Mouse (Mus musculus) lung, postnatal 0 days (tissue): ENCODE results near the gene Pram1. TPM values are rescaled to one million over a fixed set of nuclear protein-coding genes. Genes with fewer than 3 reads are reported as not detected.

ENCODE experiments used
- ATAC-seq: fragments of 200-750 bp; cut with Nextera tagmentation; 2 replicates; pipeline ENCODE4 v1.8.0; 2017; ENCODE audit warnings: moderate library complexity
- DNase-seq: peaks from one replicate; pipeline ENCODE4 v3.0.0-alpha.2; 2016; ENCODE audit warnings: low spot score
- H3K27ac ChIP-seq: fragments of 300-500 bp; sonication (generic); 2 replicates; pipeline ENCODE4 v1.5.1; 2014; ENCODE audit warnings: antibody characterized with exemption, mild to moderate bottlenecking, low read length, mixed read lengths
- H3K27me3 ChIP-seq: fragments of 300-500 bp; sonication (generic); replicated peaks from 2 replicates; pipeline ENCODE4 v1.6.1; 2014; ENCODE audit warnings: low read length, mixed read lengths; ENCODE audit not compliant: insufficient read depth
- H3K36me3 ChIP-seq: fragments of 300-500 bp; sonication (generic); 2 replicates; pipeline ENCODE4 v1.6.1; 2014; ENCODE audit warnings: low read length, mixed read lengths; ENCODE audit not compliant: insufficient read depth
- H3K4me1 ChIP-seq: fragments of 300-500 bp; sonication (generic); 2 replicates; pipeline ENCODE4 v1.6.1; 2014; ENCODE audit warnings: antibody characterized with exemption, low read depth, low read length, mixed read lengths; ENCODE audit not compliant: insufficient read depth
- H3K4me2 ChIP-seq: fragments of 300-500 bp; sonication (generic); replicated peaks from 2 replicates; pipeline ENCODE4 v1.6.1; 2014; ENCODE audit warnings: low read depth, mild to moderate bottlenecking, low read length, moderate library complexity, mixed read lengths
- H3K4me3 ChIP-seq: fragments of 300-500 bp; sonication (generic); 2 replicates; pipeline ENCODE4 v1.5.1; 2014; ENCODE audit warnings: low read depth, low read length
- H3K9ac ChIP-seq: fragments of 300-500 bp; sonication (generic); replicated peaks from 2 replicates; pipeline ENCODE4 v1.6.1; 2014; ENCODE audit warnings: low read depth, mild to moderate bottlenecking
- H3K9me3 ChIP-seq: fragments of 300-500 bp; sonication (generic); 2 replicates; pipeline ENCODE4 v1.6.1; 2016; ENCODE audit warnings: low read length, mixed read lengths
- CTCF ChIP-seq: IDR thresholded peaks from 2 replicates; pipeline ENCODE4 v1.5.1; 2016; ENCODE audit warnings: antibody characterized with exemption, mild to moderate bottlenecking
- EP300 ChIP-seq: IDR thresholded peaks from 2 replicates; pipeline ENCODE4 v1.6.1; 2016; ENCODE audit warnings: antibody characterized with exemption, mild to moderate bottlenecking, control low read depth
- WGBS: fragments of 180-500 bp; shearing (Covaris S2); extraction: QIAGEN DNeasy Blood & Tissue Kit; methylation state at CpG from one replicate; pipeline ENCODE4 v1.1.7; 2014; 5-methylcytosine and 5-hydroxymethylcytosine counted together
- polyA plus RNA-seq: library from polyadenylated mRNA; unstranded; fragments of >200 nt; fragmentation: Nextera tagmentation; extraction: Ambion mirVana; gene quantifications from 2 replicates; pipeline ENCODE4 v1.2.1, GENCODE M21; 2015

Pram1 gene
- polyA plus RNA-seq, 1 experiment from 2014 or later = 1.3 TPM

DNA sequence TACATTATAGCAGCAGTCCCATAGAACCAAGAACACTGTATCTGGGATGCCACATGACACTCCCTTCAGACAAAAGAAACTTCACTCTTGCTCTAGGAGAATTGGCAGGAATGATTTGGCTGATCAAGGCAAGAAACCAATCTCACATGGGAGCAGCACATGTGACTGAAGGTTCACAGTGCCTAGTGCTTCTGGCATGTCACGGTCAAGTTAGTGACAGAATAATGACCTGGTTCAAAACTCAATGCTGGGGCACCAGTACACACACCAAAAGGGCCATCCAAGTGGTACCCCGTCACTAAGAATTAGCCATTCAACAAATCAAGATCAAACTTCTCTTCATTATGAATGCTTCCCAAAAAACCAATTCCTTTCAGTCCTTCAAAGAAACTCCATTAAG lies 38.2 kb downstream of the Pram1 start:
- H3K27me3 ChIP-seq = no peaks in the 10 kb centered on the region
- H3K9me3 ChIP-seq = no peaks in the 10 kb centered on the region
- H3K36me3 ChIP-seq = peaks cover 6% of the 10 kb centered on the region
- no peak overlapping the region for H3K4me3 ChIP-seq
- WGBS = 84% methylated on average over 2 of the region's 2 CpGs
- DNase-seq (no peak), ATAC-seq (no peak)
- no peaks in the 10 kb centered on the region; the same call in 1 of the 2 replicates for H3K4me1 ChIP-seq
- H3K9ac ChIP-seq = no peak overlapping the region
- no peak overlapping the region for H3K4me2 ChIP-seq
- no peak overlapping the region for H3K27ac ChIP-seq
- TF ChIP-seq CTCF (no peak), EP300 (no peak)

DNA sequence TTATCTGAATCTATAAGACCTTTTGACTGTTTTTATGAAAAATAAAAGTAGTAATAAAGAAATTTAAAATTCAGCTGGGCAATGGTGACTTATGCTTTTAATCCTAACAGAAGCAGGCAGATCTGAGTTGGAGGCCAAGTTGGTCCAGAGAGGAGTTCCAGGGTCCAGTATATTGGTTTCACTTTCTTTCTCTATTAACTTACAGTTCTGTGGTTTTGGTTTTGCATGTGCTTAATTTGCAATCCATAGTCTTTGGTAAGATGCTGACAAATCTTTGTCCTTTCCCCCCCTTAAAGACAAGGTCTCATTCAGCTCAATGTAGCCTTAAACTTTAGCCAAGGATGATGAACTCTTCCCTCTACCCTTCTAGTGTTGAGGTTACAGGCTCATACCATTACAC lies 40.9 kb downstream of the Pram1 start:
- Histone ChIP-seq H3K9ac (no peak overlapping the region), H3K4me2 (no peak overlapping the region), H3K4me3 (no peak overlapping the region), H3K27me3 (no peaks in the 10 kb centered on the region), H3K4me1 (peaks cover 9% of the 10 kb centered on the region; the same call in 1 of the 2 replicates), H3K9me3 (no peaks in the 10 kb centered on the region), H3K27ac (no peak overlapping the region), H3K36me3 (peaks cover 6% of the 10 kb centered on the region)
- TF ChIP-seq EP300 (no peak), CTCF (no peak)
- DNase-seq (no peak), ATAC-seq (no peak)

DNA sequence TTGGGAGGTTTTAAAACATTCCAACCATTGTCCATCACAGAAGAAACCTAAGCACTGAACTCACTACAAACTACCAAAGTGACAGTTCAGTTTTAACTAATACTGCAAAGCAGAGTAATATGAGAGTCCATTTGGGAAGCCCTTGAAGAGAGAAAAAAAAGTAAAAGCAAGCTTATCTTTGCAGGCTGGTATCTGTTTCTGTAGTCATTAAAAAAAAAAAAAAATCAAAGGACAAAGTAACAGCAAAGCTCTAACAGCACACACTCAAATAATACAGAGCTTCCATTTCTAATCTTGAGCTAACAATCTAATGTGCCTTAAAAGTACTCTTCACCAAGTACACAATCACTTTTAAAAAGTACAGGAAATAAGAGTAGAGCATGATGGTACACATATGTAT lies 43.9 kb downstream of the Pram1 start:
- Histone ChIP-seq H3K4me2 (no peak overlapping the region), H3K4me1 (peaks cover 13% of the 10 kb centered on the region; the same call in 1 of the 2 replicates), H3K9me3 (no peaks in the 10 kb centered on the region), H3K27me3 (no peaks in the 10 kb centered on the region), H3K9ac (no peak overlapping the region), H3K4me3 (no peak overlapping the region), H3K36me3 (no peaks in the 10 kb centered on the region), H3K27ac (no peak overlapping the region)
- no peak for ATAC-seq
- no peak for TF ChIP-seq EP300
- TF ChIP-seq CTCF = no peak
- DNase-seq = no peak

DNA sequence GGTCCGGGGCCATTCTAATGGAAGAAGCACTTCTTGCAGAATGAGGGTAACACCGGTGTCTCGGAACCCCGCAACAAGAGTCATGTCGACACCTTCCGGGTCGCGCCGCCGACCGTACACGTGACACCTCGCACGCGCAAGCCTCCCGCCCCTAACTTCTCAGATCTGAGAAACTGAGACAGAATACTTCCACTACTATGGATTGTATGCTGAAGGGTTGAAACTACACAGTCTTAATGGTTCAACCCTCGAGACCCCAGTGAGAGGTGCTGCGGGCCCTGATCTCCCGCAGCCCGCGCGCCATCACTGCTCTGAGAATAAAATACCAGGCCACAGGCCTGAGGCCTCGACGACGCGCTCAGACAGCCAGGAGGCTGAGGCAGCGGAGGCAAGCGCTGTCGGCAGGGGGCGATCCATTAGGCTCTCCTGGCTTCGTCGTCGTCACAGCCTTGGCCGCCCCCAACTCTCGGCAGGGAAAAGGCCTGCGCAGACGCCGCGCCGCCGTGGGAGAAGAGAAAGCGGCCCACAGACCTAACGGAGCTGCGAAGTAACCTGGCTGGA lies 46.9 kb downstream of the Pram1 start:
- Histone ChIP-seq H3K27ac (peak overlapping the region; percentile 97), H3K4me3 (peak overlapping the region; percentile 80), H3K9ac (peak overlapping the region; percentile 96), H3K4me1 (peaks cover 13% of the 10 kb centered on the region; the same call in 1 of the 2 replicates), H3K27me3 (no peaks in the 10 kb centered on the region), H3K4me2 (peak overlapping the region; percentile 64), H3K36me3 (no peaks in the 10 kb centered on the region), H3K9me3 (no peaks in the 10 kb centered on the region)
- under 1% methylated on average over 41 of the region's 44 CpGs for WGBS
- TF ChIP-seq EP300 = no peak
- TF ChIP-seq CTCF = peak; percentile 64
- ATAC-seq (peak; percentile 76), DNase-seq (peak; percentile 71)

DNA sequence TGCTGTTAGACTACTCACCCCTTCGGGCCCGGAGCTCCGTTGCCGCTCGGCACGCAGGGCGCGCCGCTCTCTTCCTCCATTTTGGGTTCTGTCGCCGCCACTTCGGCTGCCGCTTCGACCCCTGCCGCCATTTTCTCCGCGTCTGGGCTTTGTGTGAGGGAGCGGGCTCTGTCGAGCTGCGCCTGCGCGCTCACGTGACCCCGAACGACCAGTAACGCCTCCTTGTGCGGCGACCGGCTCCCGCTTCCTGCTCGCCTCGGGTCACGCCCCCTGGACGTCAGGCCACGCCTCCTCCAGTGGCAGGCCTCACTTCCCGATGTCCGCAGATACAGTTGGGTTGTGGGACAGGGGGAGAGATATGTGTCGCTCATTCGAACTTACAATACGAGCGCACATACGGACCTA lies 47.4 kb downstream of the Pram1 start:
- Histone ChIP-seq H3K36me3 (no peaks in the 10 kb centered on the region), H3K27ac (peak overlapping the region; percentile 97), H3K4me2 (peak overlapping the region; percentile 64), H3K9me3 (no peaks in the 10 kb centered on the region), H3K27me3 (no peaks in the 10 kb centered on the region), H3K9ac (peak overlapping the region; percentile 96), H3K4me3 (peak overlapping the region; percentile 80), H3K4me1 (peaks cover 13% of the 10 kb centered on the region; the same call in 1 of the 2 replicates)
- ATAC-seq (peak; percentile 99), DNase-seq (peak; percentile 99)
- TF ChIP-seq EP300 = no peak
- TF ChIP-seq CTCF = peak; percentile 21; the same call in 1 of the 2 replicates
- under 1% methylated on average over 37 of the region's 42 CpGs for WGBS

DNA sequence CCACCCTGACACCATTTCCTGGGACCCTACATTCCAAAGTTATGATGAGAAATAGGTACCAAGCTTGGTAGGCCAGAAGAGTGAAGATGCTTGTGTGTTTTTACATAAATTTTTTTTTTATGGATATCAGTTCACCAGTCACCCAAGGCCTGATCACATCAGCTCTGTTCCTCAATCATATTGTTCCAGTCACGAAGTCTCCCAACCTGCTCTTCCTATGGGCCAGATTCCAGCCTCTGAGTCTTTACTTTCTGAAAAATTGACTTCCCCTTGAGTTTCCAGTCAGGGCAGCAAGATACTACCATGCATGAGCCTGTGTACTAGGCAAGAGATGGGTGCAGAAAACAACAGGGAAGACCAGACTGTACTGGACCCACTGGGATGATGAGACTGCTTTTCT lies 48.9 kb downstream of the Pram1 start, which contains the start of gene Hnrnpm:
Gene Hnrnpm (minus strand): TSS at position 101 of the 400 bp plus-strand sequence.
- no peaks in the 10 kb centered on the region for H3K27me3 ChIP-seq
- TF ChIP-seq CTCF = no peak
- no peak for TF ChIP-seq EP300
- peak within 1 kb of the TSS; percentile 64 for H3K4me2 ChIP-seq
- H3K9ac ChIP-seq = peak within 1 kb of the TSS; percentile 96; the same call in 1 of the 2 replicates
- 0 out of 2 replicates have a peak within 1 kb of the TSS, but pooled peaks have one; percentile 47 for H3K27ac ChIP-seq
- 76% methylated on average over 1 of the region's 1 CpGs for WGBS
- DNase-seq = no peak
- ATAC-seq = no peak
- H3K4me1 ChIP-seq = peaks cover 13% of the 10 kb centered on the region; the same call in 1 of the 2 replicates
- peaks cover 2% of the 10 kb centered on the region; the same call in 1 of the 2 replicates for H3K36me3 ChIP-seq
- no peaks in the 10 kb centered on the region for H3K9me3 ChIP-seq
- H3K4me3 ChIP-seq = peak within 1 kb of the TSS; percentile 80

Other genes with a start within 250 kb of the Pram1 start
- 8.8 and 8.9 TPM in 2 replicates for gene Zfp101, start 243.4 kb upstream of the Pram1 start, polyA plus RNA-seq
- 0.19 TPM in 1 of 2 replicates, not detected in the other for gene Actl9, start 205.2 kb upstream of the Pram1 start, polyA plus RNA-seq
- gene Adamts10, start 113.9 kb upstream of the Pram1 start, polyA plus RNA-seq = 79.8 and 90.6 TPM in 2 replicates
- 6.5 and 8.1 TPM in 2 replicates for gene Myo1f, start 82.3 kb upstream of the Pram1 start, polyA plus RNA-seq
- 30.5 and 34.2 TPM in 2 replicates for gene Zfp414, start 9.0 kb upstream of the Pram1 start, polyA plus RNA-seq
- gene Hnrnpm, start 48.8 kb downstream of the Pram1 start, polyA plus RNA-seq = 112 and 146 TPM in 2 replicates
- 104 and 106 TPM in 2 replicates for gene March2, start 80.6 kb downstream of the Pram1 start, polyA plus RNA-seq
- gene Rab11b, start 122.5 kb downstream of the Pram1 start, polyA plus RNA-seq = 258 and 279 TPM in 2 replicates
- 125 and 137 TPM in 2 replicates for gene Angptl4, start 143.8 kb downstream of the Pram1 start, polyA plus RNA-seq
- gene Kank3, start 172.5 kb downstream of the Pram1 start, polyA plus RNA-seq = 186 and 211 TPM in 2 replicates
- gene Rps28, start 186.5 kb downstream of the Pram1 start, polyA plus RNA-seq = 906 and 1,023 TPM in 2 replicates
- 455 and 501 TPM in 2 replicates for gene Ndufa7, start 186.5 kb downstream of the Pram1 start, polyA plus RNA-seq
- gene Cd320, start 205.0 kb downstream of the Pram1 start, polyA plus RNA-seq = 37.6 and 39.3 TPM in 2 replicates
- not detected in 2 replicates for gene Gm7029, start 235.8 kb downstream of the Pram1 start, polyA plus RNA-seq